Mouse (Mus musculus): Measurements from ENCODE around the gene Relb.
A peak's percentile ranks its signal among the peaks of the same experiment; 100 is the strongest.
"Not testable (repeated sequence)": the region's sequence is repeated elsewhere in the genome, so short reads cannot be mapped to it uniquely, and the experiment has no call there.

The Relb gene

DNA sequence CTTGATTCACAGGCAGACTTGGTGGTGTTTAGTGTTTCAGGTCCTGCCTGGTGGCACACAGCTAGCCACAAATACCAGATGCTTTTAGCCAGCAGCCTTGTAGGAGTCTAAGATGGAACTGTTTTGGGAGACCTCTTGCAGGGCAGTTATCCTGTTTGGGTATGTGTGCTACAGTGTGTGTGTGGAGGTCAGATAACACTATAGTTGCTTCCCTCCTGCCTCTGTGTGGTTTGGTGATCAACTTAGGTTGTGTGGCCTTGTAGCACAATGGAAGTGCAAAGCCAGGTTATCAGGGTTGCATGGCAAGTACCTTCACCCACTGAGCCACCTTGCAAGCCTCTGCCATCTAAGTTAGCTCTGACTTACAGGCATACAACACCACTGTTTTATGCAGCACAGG lies 3.5 kb upstream of the Relb start:
- no peak for DNase-seq (ENCODE audit: extremely low spot score, low spot score)

DNA sequence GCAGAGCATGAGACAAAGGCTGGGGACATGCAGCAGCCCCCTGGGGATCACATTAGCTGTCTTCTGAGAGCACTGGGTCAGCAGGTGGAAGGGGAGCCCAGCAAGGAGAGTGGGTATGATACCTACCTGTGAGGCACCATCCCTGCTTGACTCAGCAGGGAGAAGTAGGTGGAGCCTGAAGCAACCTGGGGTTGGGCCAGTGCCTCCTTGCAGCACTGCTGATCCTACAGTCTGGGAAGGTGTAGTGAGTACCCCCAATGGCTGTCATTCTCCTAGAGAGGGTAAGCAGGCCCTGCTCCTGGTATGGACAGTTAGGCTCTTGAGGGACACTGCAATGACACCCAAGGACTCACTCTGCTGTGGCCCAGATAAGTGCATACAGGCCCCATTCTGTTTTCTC lies 3.0 kb upstream of the Relb start:
- no peak for DNase-seq (ENCODE audit: extremely low spot score, low spot score)

DNA sequence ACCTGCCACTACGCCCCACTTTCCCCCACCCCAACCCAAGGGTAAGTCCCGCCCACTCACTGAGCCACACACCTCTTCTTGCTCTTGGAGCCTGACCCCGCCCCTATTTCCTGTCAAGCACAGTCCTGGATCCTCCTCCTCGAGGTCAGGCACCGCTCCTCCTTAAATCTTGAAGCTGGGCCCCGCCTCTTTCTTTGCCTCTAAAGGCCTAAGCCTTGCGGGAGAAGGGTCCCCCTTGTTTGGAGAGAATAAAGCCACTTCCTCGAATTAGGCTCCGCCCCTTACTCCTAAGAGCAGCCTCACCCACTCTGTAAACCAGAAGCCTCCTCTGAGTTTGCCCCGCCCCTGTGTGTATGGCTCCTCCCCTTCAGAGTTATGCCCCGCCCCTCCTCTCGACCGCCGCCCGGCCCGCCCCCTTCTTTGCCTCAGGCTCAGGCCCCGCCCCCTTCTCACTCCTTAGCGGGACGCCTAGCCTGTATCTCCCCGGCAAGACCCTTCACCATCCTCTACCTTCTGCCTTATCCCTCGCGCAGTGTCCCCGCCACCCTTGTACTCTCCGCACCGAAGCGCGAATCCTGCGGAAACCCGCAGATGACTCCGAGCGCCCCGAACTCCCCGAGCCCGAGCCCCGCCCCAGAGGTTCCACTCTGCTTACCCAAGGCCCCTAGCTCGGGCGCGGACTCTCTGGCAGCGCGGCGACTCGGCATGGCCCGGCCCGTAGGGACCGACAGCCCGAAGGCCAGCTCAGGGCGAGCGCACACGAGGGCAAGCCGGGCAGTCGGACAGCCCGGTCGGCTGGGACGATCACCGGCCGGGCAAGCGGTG lies 490 bp downstream of the Relb start:
- peak; percentile 90 for DNase-seq (ENCODE audit: extremely low spot score, low spot score)

DNA sequence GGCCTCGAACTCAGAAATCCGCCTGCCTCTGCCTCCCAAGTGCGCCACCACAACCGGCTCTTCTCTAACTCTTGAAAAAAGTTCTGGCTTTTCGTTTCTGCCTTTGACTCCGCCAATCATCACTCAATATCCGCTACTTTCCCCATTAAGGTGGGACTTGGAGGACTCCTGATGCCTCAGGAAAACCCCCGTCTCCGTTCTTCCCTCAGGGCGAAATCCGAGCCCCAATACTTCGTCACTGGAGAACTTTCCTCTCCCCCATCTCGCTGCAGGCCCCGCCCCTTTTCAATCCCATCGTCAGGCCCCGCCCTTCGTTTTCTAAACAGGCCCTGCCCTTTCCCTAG lies 1.1 kb downstream of the Relb start:
- DNase-seq (ENCODE audit: extremely low spot score, low spot score), result no peak

DNA sequence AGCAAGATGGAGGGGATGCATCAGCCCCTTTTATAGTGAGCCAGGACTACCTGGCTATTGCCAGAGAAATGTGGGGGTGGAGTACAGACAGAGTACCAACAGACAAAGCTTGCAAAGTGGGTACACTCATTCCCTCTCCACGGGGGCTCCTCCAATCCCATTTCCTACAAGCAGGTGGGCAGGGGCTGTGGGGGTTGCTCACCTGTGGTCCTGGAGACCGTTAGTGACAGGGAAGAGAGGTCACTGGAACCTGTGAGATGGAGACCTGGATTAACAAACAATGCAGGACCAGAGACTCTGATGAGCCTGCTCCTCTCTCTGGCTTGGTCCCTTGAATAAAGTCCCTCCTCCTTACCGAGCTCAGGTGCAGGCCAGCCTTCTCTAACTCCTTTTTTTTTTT lies 1.5 kb downstream of the Relb start:
- DNase-seq (ENCODE audit: extremely low spot score, low spot score), result no peak

DNA sequence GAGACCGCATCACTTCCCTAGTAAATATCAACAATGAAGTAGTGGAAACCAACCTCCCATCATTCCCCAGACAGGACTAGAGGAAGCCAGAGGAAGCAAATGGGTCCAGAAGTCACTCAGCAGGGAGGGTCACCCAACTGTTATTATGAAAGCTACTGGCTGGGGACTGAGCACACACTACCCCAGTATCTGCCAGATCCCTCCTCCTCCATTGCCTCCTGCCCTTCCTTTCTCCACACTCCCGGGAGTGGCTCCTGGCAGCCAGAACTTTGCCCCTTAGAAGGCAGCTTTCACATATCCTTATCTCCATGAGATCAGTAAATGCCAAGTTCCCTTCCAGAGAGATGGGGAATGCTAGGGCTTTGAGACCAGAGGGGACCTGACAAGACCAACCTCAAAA lies 5.8 kb downstream of the Relb start:
- no peak for DNase-seq (ENCODE audit: extremely low spot score, low spot score)

DNA sequence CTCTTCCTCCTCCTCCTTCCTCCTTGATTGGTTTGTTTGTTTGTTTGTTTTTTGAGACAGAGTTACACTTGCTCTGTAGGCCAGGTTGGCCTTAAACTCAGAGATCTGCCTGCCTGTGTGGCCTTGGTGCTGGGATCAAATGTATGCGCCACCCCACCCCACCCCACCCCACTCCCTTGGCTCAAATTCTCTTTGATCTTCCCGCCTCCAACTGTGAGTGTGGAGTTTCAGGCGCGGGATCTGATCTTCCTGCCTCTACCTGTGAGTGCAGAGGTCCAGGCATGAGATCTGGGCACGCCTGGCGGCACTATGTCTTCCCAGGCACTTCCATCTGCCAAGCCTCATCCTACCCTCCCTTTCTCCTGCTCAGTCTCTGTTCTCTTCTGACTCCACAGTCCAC lies 7.0 kb downstream of the Relb start:
- no peak for DNase-seq (ENCODE audit: extremely low spot score, low spot score)

DNA sequence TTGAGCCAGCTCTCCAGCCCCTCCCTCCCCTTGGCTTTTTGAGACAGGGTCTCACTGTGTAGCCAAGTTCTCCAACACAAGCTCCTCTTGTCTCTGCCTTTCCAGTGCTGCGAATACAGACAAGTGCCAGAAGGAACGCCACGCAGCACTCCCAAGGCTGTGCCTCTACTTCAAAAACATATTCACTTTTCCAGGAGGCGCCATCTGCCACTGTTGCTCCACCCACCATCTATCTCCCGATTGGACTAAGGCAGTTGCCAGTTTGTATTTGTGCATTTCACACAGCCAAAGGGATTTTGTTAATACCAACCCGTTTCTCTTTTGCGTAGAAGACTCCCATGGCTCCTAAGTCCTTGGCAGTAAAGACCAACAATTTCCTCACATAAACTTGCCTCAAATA lies 8.4 kb downstream of the Relb start:
- no peak for DNase-seq (ENCODE audit: extremely low spot score, low spot score)

DNA sequence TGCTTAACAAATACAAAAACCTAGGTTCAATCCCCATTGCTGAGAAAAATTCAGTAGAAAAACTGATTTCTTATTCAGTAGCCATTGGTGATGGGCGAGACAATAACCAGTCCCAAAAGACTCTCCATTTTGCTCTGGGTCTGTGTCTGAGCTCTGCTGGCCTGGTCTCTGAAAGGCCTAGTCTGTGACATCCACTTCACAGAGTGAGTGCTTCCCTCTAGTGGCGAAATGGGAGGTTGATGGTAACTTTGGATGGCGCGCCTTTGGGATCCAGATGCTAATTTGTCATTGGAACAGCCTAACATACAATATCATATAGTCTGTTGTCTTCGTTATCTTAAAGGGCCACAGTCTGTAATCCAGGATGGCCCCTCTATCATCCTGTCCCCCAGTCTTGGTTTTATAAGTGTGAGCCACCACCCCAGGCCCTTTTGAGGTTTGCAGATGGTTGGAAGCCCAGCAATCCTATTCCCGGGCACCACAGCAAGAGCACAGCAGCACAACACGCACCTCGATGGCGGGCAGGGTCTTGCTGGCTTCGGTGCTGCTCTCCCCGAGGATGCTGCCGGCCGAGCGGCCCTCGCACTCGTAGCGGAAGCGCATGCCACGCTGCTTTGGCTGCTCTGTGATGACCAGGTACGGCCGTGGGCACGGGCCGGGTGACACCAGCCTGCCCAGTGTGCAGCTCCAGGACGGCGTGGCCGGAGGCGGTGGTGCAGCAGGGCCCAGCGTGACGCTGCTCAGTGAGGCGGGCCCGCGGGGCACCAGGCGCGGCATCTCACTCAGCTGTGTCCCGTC lies 10.0 kb downstream of the Relb start:
- peak; percentile 78 for DNase-seq (ENCODE audit: extremely low spot score, low spot score)

DNA sequence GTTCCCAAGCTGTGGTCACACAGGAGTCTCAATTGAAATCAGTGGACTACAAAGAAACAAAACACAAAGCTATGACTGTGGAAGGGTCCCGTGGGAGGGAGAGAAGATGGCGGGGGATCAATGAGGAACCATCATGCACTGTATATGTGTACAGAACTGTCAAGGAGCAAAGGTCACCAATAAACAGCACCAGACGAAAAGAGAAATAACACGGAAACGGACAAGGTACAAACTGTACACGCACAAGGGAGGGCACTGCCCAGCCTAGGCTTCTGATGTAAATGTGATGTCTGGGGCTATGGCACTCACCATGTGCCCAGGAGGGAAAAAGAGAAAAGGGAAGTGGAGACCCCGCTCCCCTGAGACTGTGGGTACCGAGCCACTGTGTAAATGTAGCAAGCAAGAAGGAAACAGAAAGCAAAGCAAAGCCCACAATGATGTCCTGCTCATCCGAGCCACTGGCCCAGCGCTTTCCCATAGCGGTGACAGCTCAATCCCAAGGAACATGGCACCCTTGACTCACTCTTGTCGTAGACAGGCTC lies 14.1 kb downstream of the Relb start:
- DNase-seq (ENCODE audit: extremely low spot score, low spot score), result no peak

DNA sequence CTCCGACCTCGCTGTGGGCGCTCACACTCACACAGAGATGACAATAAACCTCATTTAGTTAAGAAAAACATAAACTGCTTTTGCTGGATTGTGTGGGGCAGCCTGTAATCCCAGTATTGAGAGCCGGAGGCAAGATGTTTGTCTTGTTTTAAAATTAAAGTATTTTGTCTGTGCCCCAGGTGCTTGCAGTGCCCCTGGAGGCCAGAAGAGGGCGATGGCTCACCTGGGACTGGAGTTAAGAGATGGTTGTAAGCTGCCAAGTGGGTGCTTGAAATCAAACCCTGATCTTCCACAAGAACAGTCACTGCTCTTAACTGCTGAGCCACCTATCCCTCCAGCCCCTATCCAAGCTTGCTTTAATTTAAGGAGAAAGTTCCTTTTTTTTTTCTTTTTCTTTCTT lies 18.3 kb downstream of the Relb start:
- DNase-seq (ENCODE audit: extremely low spot score, low spot score), result no peak

DNA sequence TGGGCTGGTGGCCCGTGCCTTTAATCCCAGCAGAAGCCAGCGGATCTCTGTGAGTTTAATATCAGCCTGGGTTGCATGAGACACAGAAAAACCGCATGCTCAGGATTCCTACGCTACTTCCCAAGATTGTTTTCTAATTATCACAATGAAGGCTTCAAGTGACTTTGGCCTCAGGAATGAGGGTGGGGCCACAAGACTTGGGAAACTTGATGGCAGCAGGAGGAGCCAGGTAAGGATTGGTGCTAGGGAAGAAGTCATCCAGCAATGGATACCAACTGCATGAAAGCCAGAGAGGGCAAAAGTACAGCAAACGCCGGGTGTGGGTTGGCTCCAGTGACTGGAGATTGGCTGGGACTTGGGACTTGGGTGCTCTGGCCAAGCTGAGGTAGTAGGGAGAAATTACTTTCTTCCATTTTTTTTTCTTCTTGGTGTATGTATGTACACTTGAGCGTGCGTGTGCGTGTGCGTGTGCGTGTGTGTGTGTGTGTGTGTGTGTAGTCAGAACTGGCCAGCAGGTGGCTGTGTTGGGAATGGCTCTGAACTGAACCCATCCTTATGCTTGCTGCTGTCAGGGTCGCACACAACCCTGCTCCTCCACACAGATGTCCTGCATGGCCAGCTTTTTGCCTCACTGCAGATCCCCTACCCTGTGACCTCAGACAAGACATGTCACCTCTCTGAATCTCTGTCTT lies 19.5 kb downstream of the Relb start:
- DNase-seq (ENCODE audit: extremely low spot score, low spot score), result no peak

DNA sequence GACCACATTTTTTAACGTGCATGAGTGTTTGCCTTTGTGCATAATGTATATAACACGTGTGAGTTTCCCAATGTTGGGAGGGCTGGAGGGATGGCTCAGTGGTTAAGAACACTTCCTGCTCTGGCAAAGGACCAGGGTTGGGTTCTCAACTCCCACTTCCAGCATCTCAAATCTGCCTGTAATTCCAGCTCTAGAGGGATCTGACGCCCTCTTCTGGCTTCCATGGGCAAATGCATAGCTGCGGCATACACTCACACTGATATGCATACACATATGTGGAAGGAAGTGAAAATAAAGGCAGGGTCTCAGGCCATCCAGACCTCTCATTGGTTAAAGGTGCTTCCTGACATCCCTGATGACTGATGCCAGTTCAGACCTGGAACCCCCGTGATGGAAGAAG lies 21.9 kb downstream of the Relb start:
- no peak for DNase-seq (ENCODE audit: extremely low spot score, low spot score)

DNA sequence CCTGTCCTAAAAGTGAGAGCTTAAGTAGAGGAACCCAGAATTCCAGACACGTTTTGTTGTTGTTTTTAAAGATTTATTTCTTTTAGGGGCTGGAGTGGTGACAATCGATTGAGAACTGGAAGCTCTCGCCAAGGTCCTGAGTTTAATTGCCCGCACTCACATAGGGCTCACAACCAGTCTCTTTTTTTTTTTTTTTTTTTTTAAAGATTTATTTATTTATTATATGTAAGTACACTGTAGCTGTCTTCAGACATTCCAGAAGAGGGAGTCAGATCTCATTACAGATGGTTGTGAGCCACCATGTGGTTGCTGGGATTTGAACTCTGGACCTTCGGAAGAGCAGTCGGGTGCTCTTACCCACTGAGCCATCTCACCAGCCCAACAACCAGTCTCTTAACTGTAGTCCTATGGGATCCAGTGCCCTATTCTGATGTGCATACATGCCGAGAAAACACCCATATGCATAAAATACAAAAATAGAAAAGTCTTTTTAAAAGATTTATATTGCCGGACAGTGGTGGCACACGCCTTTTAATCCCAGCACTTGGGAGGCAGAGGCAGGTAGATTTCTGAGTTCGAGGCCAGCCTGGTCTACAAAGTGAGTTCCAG lies 24.5 kb downstream of the Relb start:
- not testable (repeated sequence) for DNase-seq (ENCODE audit: extremely low spot score, low spot score)

DNA sequence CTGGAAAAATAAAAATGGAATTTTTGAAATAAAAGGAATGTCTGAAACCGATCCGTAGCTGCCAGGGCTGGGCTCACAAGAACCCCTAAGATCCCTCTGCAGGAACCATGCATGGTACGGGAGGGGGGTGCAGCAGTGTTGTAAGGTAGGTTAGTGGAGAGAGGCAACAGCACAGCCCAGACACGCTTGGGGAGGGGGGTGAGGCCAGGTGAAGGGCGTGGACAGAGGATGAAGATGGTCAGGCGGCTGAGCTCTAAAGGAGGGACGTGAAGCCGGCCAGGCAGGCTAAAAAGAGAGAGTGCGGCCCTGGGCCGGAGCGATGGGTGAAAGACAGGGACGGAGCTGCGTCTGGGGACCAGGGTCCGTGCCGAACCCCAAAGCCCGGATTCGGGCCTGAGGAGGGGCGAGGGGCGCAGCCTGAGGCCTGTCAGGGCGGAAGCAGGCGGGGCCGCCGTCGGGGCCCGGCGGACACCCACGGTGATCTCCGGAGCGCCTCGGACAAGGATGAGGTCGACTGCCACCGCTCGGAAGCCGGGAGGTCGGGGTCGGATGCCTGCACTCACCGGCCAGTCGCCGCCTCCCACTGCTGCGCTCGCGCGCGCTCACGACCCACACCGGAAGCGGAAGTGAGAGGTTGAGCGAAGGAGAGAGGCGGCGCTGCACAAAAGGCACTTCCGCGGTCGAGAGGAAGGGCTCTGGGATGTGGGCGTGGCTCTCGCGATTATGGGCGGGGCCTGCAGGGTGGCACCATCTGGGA lies 25.2 kb downstream of the Relb start, which contains the start of gene Clasrp:
Gene Clasrp (minus strand): TSS at position 638 of the 757 bp plus-strand sequence.
- DNase-seq (ENCODE audit: extremely low spot score, low spot score), result peak; percentile 93

DNA sequence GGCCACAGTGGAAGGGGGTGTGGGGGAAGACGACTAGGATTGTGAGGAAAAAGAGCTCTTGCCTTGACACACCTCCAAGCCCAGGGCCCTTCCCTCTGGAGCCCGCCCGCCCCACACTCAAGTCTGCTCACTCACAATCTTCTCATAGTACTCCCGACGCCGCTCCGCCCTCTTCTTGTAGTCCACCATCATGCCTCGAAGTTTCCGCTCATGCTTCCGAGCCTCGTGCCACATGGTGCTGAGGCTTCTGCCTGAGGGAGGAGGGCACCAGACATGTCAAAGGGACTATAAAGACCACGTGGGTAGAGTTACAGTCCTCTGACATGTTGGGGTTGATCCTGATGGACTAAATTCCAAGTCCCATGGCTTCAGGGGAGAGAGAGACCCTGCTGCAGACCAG lies 26.2 kb downstream of the Relb start:
- no peak for DNase-seq (ENCODE audit: extremely low spot score, low spot score)

DNA sequence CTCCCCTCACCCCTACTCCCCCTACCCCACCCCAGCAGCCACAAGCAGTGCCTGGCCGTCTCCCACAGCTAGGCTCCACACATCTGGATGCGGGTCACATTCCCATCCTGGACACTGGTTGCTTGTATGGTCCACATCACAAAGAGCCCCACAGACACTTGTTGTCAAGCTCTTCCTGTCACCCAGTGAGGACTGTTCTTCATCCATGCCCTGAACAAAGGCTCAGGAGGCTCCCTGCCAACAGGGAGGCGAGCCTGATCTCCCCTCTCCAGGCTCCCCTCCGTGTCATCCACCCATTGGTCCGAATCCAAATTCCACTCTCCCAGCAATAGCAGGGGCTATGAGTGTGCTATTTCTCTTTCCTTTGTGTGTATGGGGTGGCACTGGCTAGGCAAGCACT lies 28.7 kb downstream of the Relb start:
- no peak for DNase-seq (ENCODE audit: extremely low spot score, low spot score)

DNA sequence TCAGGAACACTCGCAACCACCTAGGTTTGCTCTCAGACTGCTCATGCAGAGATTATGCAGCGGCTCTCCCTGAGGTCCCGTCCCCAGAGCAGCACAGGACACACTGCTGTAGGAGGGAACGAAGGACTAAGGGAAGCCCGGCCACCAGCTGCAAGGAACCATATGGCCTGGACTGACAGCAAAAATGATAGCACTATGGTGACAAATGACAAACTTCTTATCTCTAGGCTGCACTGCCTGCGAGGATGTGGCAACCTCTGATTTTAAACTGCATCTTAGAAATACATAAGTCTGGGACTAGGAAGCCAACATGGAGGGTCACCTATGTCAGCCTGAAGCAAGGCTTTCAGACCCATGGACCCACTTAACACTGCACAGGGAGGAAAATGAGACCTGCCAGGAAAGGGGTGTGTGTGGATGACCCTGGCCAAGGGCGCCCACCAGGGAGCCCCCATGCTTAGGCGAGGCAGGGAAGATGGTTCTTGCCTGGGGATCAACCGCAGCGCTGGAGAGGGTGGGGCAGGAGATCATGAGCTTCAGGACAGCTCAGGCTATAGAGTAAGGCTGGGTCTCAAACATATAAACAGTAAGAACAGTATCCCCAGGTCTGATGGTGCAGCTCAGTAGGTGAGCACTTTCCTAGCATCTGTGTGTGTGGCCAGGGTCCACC lies 36.0 kb downstream of the Relb start:
- no peak for DNase-seq (ENCODE audit: extremely low spot score, low spot score)

DNA sequence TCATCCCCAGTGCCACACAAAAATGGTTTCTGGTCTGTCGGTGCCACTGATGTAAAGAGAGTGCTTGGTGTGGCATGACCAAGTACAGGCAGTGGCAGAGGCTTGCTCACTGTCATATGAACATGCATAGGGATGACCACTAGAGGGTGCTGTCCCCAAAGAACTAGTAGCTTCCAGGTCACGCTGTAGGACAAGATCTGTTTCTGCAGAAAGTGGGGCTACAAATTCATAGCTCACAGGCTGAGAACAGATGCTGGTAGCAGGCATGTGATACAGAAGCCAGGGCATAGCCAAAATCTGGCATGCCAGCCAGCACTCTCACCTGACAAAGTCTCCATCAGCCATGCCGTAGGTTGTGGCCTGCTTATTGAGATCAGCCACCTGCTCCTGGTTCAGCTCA lies 39.3 kb downstream of the Relb start:
- peak; percentile 61 for DNase-seq (ENCODE audit: extremely low spot score, low spot score)

DNA sequence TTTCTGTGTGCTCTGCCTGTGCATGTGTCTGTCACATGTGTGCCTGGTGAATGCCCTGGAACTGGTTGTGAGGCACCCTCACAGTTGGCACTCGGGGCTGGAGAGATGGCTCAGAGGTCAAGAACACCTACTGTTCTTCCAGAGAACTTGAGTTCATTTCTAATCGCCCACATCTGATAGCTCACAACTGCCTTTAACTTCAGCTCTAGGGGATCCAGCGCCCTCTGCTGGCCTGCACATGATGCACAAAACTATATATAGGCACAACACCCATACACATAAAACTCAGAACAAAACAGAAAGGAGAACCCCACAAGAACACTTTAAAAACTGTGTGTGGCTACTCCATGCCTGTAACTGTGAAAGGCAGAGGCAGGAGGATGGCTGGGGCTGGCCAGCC lies 40.0 kb downstream of the Relb start:
- DNase-seq (ENCODE audit: extremely low spot score, low spot score), result no peak
